In genomic region chr8:83926266-83926665, GRCm38 (mm10) we compare ENCODE assay signal across 25 mouse cellular contexts. TPM values are rescaled to one million over a fixed set of nuclear protein-coding genes. Genes with fewer than 3 reads are reported as not detected.
DNase-seq lines count a peak whose midpoint lies in the region; ATAC-seq and TF ChIP-seq lines count a peak whose summit lies in the region.
"Had no signal": no experiment of that assay in that cellular context is flagged by ENCODE, and none has a peak within 500 bp of the region (broad histone marks: within the 10 kb centered on the region; RNA-seq: fewer than 3 reads in every experiment).

No protein-coding gene starts in this region.

- no peak overlapping the region for H3K9ac ChIP-seq in kidney, embryonic 14.5 days (ENCODE audit: low read depth, low read length)
- no peak overlapping the region for H3K9ac ChIP-seq in forebrain, embryonic 14.5 days (ENCODE audit: low read length)
- H3K9ac ChIP-seq: forebrain, embryonic 15.5 days; heart, embryonic 15.5 days; neural tube, embryonic 12.5 days; stomach, embryonic 15.5 days had no signal

- no peaks in the 10 kb centered on the region for H3K27me3 ChIP-seq in kidney, embryonic 14.5 days (ENCODE audit: control insufficient read depth, insufficient read depth, low read length)
- H3K27me3 ChIP-seq in forebrain, embryonic 14.5 days (replicated peaks; ENCODE audit: control insufficient read depth, insufficient read depth, low read length): no peaks in the 10 kb centered on the region
- H3K27me3 ChIP-seq: forebrain, embryonic 15.5 days; heart, embryonic 15.5 days; limb, embryonic 13.5 days; midbrain, embryonic 12.5 days; neural tube, embryonic 12.5 days; stomach, embryonic 15.5 days had no signal

- ATAC-seq in kidney, embryonic 14.5 days (ENCODE audit: low FRiP score, low TSS enrichment): no peak
- no peak for ATAC-seq in forebrain, embryonic 14.5 days
- ATAC-seq: forebrain, embryonic 15.5 days; hindbrain, embryonic 16.5 days had no signal

- H3K9me3 ChIP-seq in kidney, embryonic 14.5 days (ENCODE audit: control insufficient read depth, low read length): no peaks in the 10 kb centered on the region
- no peaks in the 10 kb centered on the region for H3K9me3 ChIP-seq in forebrain, embryonic 14.5 days (replicated peaks; ENCODE audit: control insufficient read depth, low read length)
- H3K9me3 ChIP-seq: forebrain, embryonic 15.5 days; heart, embryonic 10.5 days; heart, embryonic 15.5 days; limb, embryonic 13.5 days; megakaryocyte, embryonic 14.5 days; midbrain, embryonic 12.5 days; neural tube, embryonic 12.5 days; stomach, embryonic 15.5 days had no signal

- 38% methylated on average over 7 of the region's 7 CpGs for WGBS in kidney, embryonic 14.5 days
- 71% methylated on average over 7 of the region's 7 CpGs for WGBS in lung, adult 2 months
- WGBS in forebrain, embryonic 14.5 days: 86% methylated on average over 7 of the region's 7 CpGs

- H3K4me3 ChIP-seq in kidney, embryonic 14.5 days (ENCODE audit: low read length): no peak overlapping the region
- H3K4me3 ChIP-seq in lung, adult 2 months (replicated peaks; ENCODE audit: extremely low read depth, low read depth, low read length): no peak overlapping the region
- no peak overlapping the region for H3K4me3 ChIP-seq in forebrain, embryonic 14.5 days (ENCODE audit: low read depth, low read length)
- H3K4me3 ChIP-seq: forebrain, embryonic 15.5 days; heart, embryonic 10.5 days; heart, embryonic 15.5 days; limb, embryonic 13.5 days; megakaryocyte, embryonic 14.5 days; midbrain, embryonic 12.5 days; myocyte; neural tube, embryonic 12.5 days; stomach, embryonic 15.5 days had no signal

- H3K27ac ChIP-seq in kidney, embryonic 14.5 days (ENCODE audit: low read depth, low read length): 0 out of 2 replicates have a peak overlapping the region, but pooled peaks have one; percentile 4
- H3K27ac ChIP-seq in forebrain, embryonic 14.5 days (ENCODE audit: low read depth, low read length): no peak overlapping the region
- H3K27ac ChIP-seq: forebrain, embryonic 15.5 days; heart, embryonic 10.5 days; heart, embryonic 15.5 days; limb, embryonic 13.5 days; midbrain, embryonic 12.5 days; neural tube, embryonic 12.5 days; stomach, embryonic 15.5 days had no signal

- TF ChIP-seq CTCF in lung, adult 2 months (IDR thresholded peaks at IDR 0.05; ENCODE audit: insufficient read depth, low read length): no peak

- no peak for TF ChIP-seq POLR2A in lung, adult 2 months (IDR thresholded peaks at IDR 0.05; ENCODE audit: borderline replicate concordance, extremely low read depth, low read depth, low read length)

- no peak overlapping the region for H3K4me2 ChIP-seq in kidney, embryonic 14.5 days (replicated peaks; ENCODE audit: low read depth, low read length)
- no peak overlapping the region for H3K4me2 ChIP-seq in forebrain, embryonic 14.5 days (ENCODE audit: low read length)
- H3K4me2 ChIP-seq: forebrain, embryonic 15.5 days; heart, embryonic 15.5 days; limb, embryonic 13.5 days; liver, embryonic 11.5 days; midbrain, embryonic 12.5 days; neural tube, embryonic 12.5 days; stomach, embryonic 15.5 days had no signal

- H3K36me3 ChIP-seq in kidney, embryonic 14.5 days (ENCODE audit: control insufficient read depth, insufficient read depth, low read length): peaks cover 61% of the 10 kb centered on the region
- H3K36me3 ChIP-seq in forebrain, embryonic 14.5 days (ENCODE audit: control insufficient read depth, insufficient read depth, low read length): peaks cover 91% of the 10 kb centered on the region

- no peak for DNase-seq in kidney, postnatal 14 days
- DNase-seq in adrenal gland, adult (ENCODE audit: inconsistent age in 2 of 2, low spot score in 1 of 2): peak; percentile 87 to 91
- DNase-seq in adrenal gland, adult 2 months: peak; percentile 89
- DNase-seq in adrenal gland, postnatal 36 days: peak; percentile 85 to 88
- DNase-seq in lung, adult 2 months: no peak
- DNase-seq in forebrain, embryonic 14.5 days (ENCODE audit: low spot score): no peak
- DNase-seq: B cell, adult 2 months; cerebellum, adult 8-10 months; lung, postnatal 36 days; right cerebral cortex, postnatal 25 days; thymus, adult 18-20 months; thymus, postnatal 36 days had no signal

- peaks cover 12% of the 10 kb centered on the region for H3K4me1 ChIP-seq in kidney, embryonic 14.5 days (ENCODE audit: control insufficient read depth, insufficient read depth, low read length)
- no peaks in the 10 kb centered on the region for H3K4me1 ChIP-seq in lung, adult 2 months (ENCODE audit: control insufficient read depth, insufficient read depth, low read length)
- no peaks in the 10 kb centered on the region for H3K4me1 ChIP-seq in forebrain, embryonic 14.5 days (ENCODE audit: control insufficient read depth, insufficient read depth, low read length)
- H3K4me1 ChIP-seq: forebrain, embryonic 15.5 days; heart, embryonic 15.5 days; limb, embryonic 13.5 days; midbrain, embryonic 12.5 days; neural tube, embryonic 12.5 days; stomach, embryonic 15.5 days had no signal

RNA-seq across cellular contexts. Expression of gene Adgrl1, which starts 26.4 kb away (rescaled TPM):
- 24.4 and 27.5 TPM in 2 replicates for polyA plus RNA-seq in kidney, embryonic 14.5 days (2014; fragmentation: Nextera tagmentation; extraction: Ambion mirVana)
- 10 to 100 TPM; 58.4 to 97.0 TPM for total RNA-seq in adrenal gland, adult 2 months (2021)
- polyA plus RNA-seq in adrenal gland, adult 2 months (2012; rRNA removed): 101 and 112 TPM in 2 replicates
- total RNA-seq in adrenal gland, postnatal 36 days (2021): 10 to 100 TPM; 62.4 to 73.4 TPM
- polyA plus RNA-seq in lung, adult 2 months (2012; rRNA removed): 81.1 and 86.4 TPM in 2 replicates
- 44.4 and 50.9 TPM in 2 replicates for polyA plus RNA-seq in forebrain, embryonic 14.5 days (2014; fragmentation: Nextera tagmentation; extraction: Ambion mirVana)

RNA-seq across cellular contexts. Expression of gene Gm10644, which starts 28.7 kb away (rescaled TPM):
- polyA plus RNA-seq in kidney, embryonic 14.5 days (2014; fragmentation: Nextera tagmentation; extraction: Ambion mirVana): 0.37 and 0.61 TPM in 2 replicates
- 1 to 10 TPM; 1.7 to 1.9 TPM for total RNA-seq in adrenal gland, adult 2 months (2021)
- polyA plus RNA-seq in adrenal gland, adult 2 months (2012; rRNA removed): 2.5 and 3.7 TPM in 2 replicates
- 1 to 10 TPM in 1 of 2 experiments, under 1 TPM in 1; 0.46 to 1.9 TPM for total RNA-seq in adrenal gland, postnatal 36 days (2021)
- polyA plus RNA-seq in lung, adult 2 months (2012; rRNA removed): 1.7 and 2.0 TPM in 2 replicates
- polyA plus RNA-seq in forebrain, embryonic 14.5 days (2014; fragmentation: Nextera tagmentation; extraction: Ambion mirVana): 0.61 and 0.93 TPM in 2 replicates
- total RNA-seq: granulocyte monocyte progenitor cell, adult 5-6 weeks had no signal

RNA-seq across cellular contexts. Expression of gene Asf1b, which starts 29.0 kb away (rescaled TPM):
- polyA plus RNA-seq in kidney, embryonic 14.5 days (2014; fragmentation: Nextera tagmentation; extraction: Ambion mirVana): 68.2 and 71.4 TPM in 2 replicates
- 1 to 10 TPM; 2.5 to 3.4 TPM for total RNA-seq in adrenal gland, adult 2 months (2021)
- polyA plus RNA-seq in adrenal gland, adult 2 months (2012; rRNA removed): 13.6 and 15.4 TPM in 2 replicates
- total RNA-seq in adrenal gland, postnatal 36 days (2021): 1 to 10 TPM; 3.4 to 4.5 TPM
- polyA plus RNA-seq in lung, adult 2 months (2012; rRNA removed): 7.5 and 7.9 TPM in 2 replicates
- 23.8 and 31.6 TPM in 2 replicates for polyA plus RNA-seq in forebrain, embryonic 14.5 days (2014; fragmentation: Nextera tagmentation; extraction: Ambion mirVana)

RNA-seq across cellular contexts. Expression of gene Prkaca, which starts 46.5 kb away (rescaled TPM):
- 123 and 124 TPM in 2 replicates for polyA plus RNA-seq in kidney, embryonic 14.5 days (2014; fragmentation: Nextera tagmentation; extraction: Ambion mirVana)
- total RNA-seq in adrenal gland, adult 2 months (2021): 100 to 1,000 TPM; 269 to 327 TPM
- polyA plus RNA-seq in adrenal gland, adult 2 months (2012; rRNA removed): 125 and 154 TPM in 2 replicates
- total RNA-seq in adrenal gland, postnatal 36 days (2021): 100 to 1,000 TPM; 234 to 305 TPM
- 57.0 and 79.9 TPM in 2 replicates for polyA plus RNA-seq in lung, adult 2 months (2012; rRNA removed)
- polyA plus RNA-seq in forebrain, embryonic 14.5 days (2014; fragmentation: Nextera tagmentation; extraction: Ambion mirVana): 117 and 132 TPM in 2 replicates

Comparison
In these comparisons a context has a peak if more than half of its experiments do, and no peak if none do; other contexts are left out.
1. DNase-seq: peak in adrenal gland, adult (2 of 2), adrenal gland, adult 2 months (single experiment) and adrenal gland, postnatal 36 days (2 of 2); none in kidney, postnatal 14 days (single experiment), lung, adult 2 months (single experiment) and forebrain, embryonic 14.5 days (single experiment).